Mouse (Mus musculus): Measurements from ENCODE around the gene Brwd1.

DNA sequence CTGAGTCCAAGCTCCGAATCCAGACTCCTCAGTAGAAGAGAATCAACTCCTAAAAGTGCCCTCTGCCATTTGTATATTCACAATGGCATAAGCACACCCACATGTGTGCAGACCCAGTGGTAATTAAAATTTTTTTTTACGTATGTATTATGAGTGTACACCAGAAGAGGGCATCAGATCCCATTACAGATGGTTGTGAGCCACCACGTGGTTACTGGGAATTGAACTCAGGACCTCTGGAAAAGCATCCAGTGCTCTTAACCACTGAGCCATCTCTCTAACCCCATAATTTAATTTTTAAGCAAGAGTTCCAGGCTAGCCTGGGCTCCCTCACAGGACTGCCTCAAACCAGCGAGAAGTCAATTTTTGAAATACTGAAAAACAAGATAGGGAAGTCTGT, 5.1 kb upstream of the Brwd1 start:
- TF ChIP-seq CTCF (IDR thresholded peaks at IDR 0.05; ENCODE audit: extremely low read depth, insufficient read length, insufficient replicate concordance, low read depth, low read length) (no peak), POLR2A (IDR thresholded peaks at IDR 0.05; ENCODE audit: low read depth, low read length) (no peak)

Data from small intestine, adult 2 months (tissue).